Mouse (Mus musculus): ENCODE results near the gene Selplg.

- TF ChIP-seq CTCF (IDR thresholded peaks at IDR 0.05), result no peak
- TF ChIP-seq EP300 (IDR thresholded peaks at IDR 0.05; ENCODE audit: insufficient read depth, low read depth, low read length), result no peak
- TF ChIP-seq POLR2A (IDR thresholded peaks at IDR 0.05; ENCODE audit: insufficient read depth, low read depth, low read length), result no peak
Measured at GRCm38 (mm10) chr5:113862418-113862817, 30.0 kb upstream of the Selplg start.

Measured in heart, adult 2 months (tissue).